Mouse (Mus musculus): ENCODE data around the gene Inpp5d.
"Not testable (repeated sequence)": the region's sequence is repeated elsewhere in the genome, so short reads cannot be mapped to it uniquely, and the experiment has no call there.

The Inpp5d gene

DNA sequence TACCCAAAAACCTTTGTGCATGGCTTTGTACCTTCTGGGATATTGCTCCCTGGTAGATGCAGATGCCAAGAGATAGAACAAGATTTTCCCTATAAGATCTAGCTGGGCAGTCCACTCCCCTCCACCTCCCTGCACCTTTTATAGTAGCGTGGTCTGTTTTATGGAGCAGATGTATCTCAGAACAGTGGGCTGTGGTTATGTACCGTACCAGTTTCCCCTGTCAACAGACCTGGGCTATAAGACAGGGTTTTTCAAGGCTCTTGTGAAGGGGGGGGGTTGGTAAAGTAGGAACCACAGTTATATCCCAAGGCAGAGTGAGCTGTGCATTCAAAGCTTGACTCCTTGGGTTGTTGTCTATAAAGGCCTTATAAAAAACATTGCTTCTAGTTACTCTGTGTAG is 38.4 kb downstream of the Inpp5d start:
- no peak for DNase-seq (ENCODE audit: low spot score)

DNA sequence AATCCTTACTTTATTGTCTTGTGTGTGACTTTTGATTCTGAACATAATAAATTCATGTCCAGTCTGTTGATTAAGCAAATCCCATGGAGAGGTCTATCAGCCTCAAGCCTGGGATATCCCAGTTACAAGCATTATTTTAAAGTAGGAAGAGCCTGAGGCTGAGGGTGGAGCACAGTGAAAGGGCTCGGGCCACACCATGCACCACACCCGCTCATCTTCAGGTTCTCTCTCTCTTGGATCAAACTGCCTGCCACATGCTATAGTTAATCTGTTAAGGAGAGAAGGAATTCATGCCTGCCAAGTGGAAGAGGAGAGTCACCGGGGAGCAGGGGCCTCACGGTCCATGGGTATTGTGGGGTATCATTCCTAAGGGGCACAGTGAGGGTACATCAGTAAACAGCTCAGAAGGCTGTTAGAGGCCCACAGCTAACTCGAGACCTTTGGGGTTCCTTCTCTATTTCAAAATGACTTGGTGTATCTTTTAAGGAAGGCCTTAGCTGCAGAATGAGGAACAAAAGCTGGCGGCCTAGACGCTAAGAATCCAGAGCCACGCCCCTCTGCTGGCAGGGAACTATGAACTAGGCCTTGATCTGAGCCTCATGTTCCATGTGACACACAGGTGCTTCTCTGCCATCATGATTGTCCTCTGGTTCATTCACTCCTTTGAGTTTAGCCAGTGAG is 39.0 kb downstream of the Inpp5d start:
- DNase-seq (ENCODE audit: low spot score): no peak

DNA sequence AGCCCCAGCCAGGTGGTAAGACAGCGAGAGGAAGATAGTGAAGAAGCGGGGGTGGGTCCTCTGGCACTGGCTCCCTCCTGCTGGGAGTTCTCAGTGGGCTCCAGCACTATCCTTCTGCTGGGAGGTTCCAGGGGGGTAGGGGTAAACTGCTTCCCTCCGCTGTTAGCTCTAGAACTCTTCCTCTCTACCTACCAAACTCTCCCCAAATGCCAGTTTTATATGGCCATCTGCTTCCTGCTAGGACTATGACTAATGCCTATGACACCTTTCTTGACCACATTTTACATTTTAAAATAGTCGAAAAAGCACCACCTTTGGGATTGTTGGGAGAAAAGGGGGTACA is 39.5 kb downstream of the Inpp5d start:
- no peak for DNase-seq (ENCODE audit: low spot score)

DNA sequence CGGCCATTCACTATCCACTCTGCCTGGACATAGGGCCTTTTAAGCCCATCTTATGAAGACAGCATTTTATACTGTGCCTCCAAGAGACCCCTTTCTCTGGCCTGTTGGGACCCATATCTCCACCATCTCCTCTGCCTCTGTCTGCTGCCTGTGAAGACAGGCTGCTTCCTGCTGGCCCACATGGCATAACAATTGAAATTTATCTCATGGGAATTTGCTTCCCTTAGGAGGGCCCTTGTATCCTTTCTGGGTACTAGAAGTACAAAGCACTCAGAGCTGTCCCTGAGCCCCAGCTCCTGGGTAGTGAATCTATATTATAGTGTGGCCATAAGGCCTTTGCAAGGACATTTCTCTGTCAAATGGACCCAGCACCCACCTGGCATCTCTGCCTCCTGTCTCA is 40.6 kb downstream of the Inpp5d start:
- DNase-seq (ENCODE audit: low spot score): no peak

DNA sequence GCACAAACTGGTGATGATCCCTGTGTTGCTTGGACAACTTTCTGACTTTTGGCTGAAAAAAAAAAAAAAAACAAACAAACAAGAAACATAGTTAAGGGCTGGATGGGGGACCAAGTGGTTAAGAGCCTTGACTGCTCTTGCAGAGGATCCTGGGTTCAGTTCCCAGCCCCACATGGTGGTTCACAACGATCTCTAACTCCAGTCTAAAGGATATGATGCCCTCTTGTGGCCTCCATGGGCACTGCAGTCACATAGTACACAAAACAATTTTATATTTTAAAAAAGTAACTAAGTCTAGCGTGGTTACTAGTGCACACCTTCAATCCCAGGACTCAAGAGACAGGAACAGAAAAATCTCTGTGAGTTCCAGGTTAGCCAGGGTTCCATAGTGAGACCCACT is 43.9 kb downstream of the Inpp5d start:
- DNase-seq (ENCODE audit: low spot score): no peak

DNA sequence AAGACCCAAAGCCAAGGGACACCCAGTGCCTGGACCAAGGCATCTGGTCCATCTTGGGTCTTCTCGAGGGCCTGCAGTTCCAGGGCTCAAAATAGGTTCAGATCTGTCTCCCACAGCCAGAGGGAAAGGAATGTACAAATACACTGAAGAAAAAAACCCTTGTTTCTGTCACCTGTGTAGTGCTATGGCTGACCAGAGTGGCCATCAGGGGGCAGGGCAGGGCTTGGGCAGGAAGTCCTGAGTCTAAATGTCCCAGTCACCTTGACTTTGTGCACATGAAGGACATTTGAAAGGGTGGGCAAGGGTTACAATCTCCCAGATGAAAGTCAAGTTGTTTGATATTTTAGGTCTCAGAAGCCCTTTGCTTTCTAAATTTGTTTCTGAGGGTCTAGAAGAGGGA is 46.9 kb downstream of the Inpp5d start:
- no peak for DNase-seq (ENCODE audit: low spot score)

DNA sequence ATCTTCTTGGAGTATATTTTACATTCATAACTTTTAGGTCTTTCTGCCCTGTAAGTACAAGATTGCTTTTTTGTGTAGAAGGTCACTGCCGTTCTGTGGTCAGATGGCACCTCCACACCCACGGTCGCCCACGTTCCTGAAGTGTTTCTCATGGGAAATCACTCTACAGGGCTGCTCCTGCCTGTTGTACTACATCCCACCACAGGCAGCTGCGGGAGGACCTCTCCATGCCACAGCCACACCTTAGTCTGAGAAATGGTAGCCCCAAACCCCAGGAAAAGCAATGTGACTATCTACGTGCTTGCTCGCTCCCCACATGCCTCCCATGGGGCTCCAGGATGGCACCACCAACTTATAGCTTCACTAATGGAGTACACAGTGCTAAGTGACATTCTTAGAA is 48.2 kb downstream of the Inpp5d start:
- DNase-seq (ENCODE audit: low spot score): no peak

DNA sequence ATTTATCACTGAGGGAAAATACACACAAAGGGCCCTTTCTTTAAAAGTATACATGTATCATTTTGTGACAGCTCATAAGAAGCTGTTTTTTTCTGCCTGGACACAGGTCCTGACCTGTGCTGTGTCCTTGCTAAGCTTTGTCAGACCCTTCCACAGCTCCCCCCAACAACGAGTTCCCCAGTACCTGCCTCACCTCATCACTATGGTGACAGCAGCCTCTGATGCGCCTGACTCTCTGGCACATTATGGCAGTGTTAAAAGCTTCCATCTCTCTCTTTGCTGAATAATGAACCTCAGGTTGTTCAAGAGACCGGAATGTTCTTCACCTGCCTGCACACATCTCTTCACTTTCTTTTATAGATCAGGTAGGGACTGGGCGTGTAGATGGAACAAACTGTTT is 51.4 kb downstream of the Inpp5d start:
- no peak for DNase-seq (ENCODE audit: low spot score)

DNA sequence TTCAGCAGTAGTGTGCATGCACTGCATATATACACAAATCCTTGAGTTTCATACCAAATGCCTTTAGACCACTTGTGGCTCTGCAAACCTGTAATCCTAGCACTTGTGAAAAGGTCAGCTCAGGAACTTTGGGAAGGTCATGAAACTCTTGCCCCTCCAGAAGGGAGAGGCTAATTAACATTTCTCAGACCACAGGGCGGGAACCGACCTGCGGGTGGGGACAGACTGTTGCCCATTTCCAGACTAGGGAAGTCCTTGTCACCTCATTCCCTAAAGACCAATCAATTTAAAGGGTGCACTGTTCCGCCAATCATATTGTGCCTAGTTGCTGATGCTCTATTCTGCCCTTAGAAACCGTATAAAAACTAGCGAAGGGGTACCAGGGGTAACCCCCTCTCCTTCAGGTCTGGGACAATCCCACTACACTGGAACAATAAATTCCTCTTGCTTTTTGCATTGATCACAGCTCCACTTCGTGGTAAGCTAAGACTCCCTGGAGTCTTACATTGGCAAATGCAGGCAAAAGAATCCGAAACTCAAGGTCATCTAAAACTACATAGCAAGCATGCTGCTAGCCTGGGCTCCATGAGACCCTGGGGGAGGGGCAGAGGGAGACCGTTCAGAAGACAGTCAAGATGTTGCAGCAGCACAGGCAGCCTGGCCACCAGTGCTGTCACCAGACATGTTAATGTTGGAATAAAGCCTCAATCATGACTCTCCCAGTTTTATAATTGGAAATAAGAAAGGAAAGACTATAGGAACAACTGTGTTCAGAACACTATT is 53.9 kb downstream of the Inpp5d start:
- no peak for DNase-seq (ENCODE audit: low spot score)

DNA sequence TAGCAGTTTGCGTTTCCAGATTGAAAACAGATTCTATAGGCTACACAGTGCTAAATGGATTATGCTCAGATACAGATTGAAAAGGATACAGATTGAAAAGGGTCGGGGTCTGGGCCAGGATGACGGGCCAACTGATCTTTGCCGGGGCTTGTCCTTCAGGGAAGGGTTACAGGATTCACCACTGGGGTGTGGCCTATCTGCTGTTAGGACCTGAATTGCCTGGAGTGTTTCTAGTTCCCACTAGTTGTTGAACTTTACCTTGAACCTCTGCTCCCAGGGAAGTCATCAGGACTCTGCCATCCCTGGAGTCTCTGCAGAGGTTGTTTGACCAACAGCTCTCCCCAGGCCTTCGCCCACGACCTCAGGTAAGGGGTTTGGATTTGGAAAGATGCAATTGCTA is 55.9 kb downstream of the Inpp5d start:
- no peak for DNase-seq (ENCODE audit: low spot score)

DNA sequence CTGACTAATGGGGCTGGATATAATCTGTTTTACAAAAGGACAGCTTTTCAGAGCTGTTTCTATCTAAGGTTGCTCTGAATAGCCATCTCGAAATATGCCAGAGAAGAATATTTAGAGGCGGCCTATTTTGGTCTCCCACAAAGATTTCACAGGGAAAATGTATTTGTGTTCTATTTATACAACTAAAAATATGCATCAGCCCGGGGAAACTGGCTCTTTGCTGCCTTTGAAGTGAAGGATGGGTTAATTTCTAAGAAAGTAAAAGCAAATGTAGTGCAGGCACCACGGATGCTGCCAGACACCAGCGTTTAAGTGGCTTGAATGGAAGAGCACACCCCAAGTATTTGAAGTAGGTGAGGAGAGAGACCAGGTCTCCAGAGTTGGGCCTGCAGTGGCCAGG is 59.0 kb downstream of the Inpp5d start:
- DNase-seq (ENCODE audit: low spot score): no peak

DNA sequence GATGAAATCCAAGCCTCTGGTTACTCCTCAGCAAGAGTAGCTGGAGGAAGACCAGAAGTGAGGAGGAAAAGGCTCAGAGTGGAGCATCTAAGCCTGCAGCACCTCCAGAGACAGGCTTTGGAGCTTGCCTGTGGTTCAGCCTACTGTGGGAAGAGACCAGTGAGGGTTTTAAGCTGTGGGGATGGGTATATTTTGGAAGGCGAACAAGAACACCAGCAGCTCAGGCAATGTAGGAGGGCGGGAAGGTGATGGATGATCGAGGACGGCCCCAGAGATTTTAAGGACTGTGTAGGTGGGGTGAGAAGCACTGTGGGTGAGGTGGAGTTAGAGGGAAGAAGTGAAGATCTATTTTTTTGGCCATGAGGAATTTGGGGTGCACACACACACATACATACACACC is 60.8 kb downstream of the Inpp5d start:
- no peak for DNase-seq (ENCODE audit: low spot score)

DNA sequence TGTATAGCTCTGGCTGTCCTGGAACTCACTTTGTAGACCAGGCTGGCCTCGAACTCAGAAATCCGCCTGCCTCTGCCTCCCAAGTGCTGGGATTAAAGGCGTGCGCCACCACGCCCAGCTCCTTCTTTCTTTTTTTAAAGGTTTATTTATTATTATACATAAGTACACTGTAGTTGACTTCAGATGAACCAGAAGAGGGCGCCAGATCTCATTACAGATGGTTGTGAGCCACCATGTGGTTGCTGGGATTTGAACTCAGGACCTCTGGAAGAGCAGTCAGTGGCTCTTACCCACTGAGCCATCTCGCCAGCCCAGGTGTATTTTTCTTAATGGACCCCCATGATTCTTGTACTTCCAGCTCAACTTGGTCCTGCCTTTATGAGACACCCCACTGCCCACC is 62.4 kb downstream of the Inpp5d start:
- not testable (repeated sequence) for DNase-seq (ENCODE audit: low spot score)

DNA sequence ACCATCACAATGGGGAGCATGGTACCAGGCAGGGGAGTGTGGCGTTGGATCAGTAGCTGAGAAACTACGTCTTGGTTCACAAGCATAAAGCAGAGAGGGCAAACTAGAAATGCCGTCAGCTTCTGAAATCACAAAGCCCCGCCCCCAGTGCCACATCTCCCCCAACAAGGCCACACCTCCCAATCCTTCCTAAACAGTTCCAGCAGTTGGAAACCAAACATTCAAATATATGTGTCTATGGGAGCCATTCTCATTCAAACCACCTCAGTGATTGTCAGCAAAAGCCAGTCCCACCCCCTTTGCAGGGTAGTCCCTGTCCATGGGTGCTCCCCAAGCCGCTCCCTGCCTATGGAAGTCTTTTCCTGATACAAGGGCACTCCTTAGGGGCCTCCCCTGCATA is 64.0 kb downstream of the Inpp5d start:
- DNase-seq (ENCODE audit: low spot score): no peak

DNA sequence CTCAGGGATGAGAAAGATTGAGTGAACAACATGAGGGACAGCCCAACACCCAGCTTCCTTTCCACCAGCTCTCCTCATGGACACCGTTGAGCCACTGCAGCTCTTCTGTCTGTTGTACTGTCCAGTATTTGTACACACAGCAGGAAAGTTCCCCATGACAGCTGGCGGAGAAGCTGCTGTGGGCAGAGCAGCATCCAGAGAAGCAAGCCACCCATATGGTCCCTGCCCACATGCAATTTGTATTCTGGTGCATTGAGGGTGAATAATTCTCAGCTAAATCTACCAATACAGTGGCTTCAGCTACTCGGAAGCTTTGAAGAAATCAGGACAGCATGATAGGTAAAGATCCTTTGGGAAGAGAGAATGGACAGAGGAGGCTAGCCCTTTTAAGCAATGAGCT is 64.7 kb downstream of the Inpp5d start:
- no peak for DNase-seq (ENCODE audit: low spot score)

DNA sequence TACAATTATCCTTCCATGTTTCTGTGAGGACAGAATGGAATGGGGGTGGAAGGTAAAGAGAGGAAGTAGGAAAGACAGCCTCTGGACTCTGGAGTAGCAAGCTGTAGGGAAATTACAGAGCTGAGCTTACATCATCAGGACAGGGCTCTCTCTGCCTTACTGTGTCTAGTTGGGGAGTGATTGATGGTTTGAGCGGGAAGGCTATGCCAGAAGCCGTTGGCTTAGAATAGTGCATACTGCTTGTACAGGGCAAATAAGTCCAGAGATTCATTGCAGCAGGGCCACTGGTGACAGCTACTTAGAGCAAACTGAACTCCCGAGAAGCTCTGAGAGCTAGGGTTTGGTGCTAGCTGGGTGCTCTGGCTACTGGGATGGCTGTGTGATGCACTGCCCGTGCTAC is 66.2 kb downstream of the Inpp5d start:
- no peak for DNase-seq (ENCODE audit: low spot score)

DNA sequence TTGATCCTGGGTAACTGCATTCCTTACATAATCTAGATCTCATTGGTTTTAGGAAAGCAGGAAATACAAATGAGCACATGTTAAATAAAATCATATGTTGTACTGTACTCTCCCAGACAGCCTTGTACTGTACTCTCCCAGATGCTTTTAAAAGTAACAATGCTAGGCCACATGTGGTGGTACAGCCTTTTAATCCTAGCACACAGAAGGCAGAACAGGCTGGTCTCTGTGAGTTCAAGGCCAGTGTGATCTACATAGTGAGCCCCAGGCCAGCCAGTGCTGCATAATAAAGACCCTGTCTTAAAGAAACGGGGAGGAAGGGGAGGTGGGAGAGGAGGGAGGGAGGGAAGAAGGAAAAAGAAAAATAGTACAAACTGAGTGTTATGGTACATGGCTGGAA is 66.9 kb downstream of the Inpp5d start:
- DNase-seq (ENCODE audit: low spot score): no peak

DNA sequence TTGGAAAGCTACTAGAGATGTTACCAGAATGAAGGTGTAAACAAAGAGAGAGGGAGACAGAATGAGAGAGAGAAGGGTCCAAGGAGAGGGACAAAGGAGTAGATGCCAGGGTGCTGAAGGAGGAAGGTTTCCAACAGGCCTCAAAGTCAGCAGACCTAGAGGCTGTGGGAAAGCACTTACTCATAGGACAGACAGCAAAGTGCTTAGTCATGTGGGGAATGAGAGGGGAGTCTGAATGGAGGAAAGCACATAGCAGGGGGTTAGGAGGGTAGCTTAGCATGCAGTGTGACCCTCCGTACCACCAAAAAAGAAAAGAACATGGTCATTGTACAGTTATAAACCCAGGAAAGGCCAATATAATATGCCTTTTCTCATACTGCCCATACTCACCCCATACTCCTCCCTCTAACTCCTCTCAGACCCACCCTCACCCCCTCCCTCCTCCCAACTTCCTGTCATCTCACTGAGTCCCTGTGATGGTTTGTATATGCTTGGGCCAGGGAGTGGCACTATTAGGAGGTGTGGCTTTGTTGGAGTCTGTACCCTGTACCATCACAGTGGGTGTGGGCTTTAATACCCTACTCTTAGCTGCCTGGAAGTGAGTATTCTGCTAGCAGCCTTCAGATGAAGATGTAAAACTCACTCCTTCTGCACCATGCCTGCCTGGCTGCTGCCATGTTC is 69.7 kb downstream of the Inpp5d start:
- no peak for DNase-seq (ENCODE audit: low spot score)

DNA sequence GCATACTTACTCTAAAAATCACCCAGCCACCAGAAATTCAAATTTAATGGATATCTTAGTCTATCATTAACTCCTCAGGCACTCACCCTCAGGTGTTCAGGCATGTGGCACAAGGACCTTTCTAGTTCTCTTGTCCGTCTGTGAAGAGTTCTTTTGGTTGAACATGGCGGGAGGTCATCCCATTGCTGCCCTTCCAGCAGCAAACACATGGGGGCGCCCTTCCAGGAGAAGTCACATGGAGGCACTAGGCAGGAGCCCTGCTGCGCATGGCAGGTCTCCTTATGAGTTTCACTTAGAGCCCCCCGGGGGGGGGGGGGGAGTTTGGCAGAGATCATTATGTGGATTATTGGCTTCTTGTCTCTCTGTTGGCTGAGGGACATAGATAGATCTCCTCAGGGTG is 76.2 kb downstream of the Inpp5d start:
- DNase-seq (ENCODE audit: low spot score): no peak

DNA sequence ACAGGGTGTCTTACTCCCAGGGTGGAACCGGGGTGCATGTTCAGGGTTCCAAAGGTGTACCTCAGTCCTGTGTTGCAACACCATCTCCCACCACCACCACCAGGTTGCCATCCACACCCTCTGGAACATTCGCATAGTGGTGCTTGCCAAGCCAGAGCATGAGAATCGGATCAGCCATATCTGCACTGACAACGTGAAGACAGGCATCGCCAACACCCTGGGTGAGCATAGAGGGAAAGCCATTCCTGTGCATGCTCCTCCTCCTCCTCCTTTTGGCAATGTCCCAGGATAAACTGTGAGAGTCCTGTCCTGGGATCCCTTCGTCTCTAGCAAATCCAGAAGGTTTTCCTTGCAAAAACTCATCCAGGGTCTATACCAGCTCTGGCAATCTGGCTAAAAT is 77.9 kb downstream of the Inpp5d start:
- DNase-seq (ENCODE audit: low spot score): no peak

DNA sequence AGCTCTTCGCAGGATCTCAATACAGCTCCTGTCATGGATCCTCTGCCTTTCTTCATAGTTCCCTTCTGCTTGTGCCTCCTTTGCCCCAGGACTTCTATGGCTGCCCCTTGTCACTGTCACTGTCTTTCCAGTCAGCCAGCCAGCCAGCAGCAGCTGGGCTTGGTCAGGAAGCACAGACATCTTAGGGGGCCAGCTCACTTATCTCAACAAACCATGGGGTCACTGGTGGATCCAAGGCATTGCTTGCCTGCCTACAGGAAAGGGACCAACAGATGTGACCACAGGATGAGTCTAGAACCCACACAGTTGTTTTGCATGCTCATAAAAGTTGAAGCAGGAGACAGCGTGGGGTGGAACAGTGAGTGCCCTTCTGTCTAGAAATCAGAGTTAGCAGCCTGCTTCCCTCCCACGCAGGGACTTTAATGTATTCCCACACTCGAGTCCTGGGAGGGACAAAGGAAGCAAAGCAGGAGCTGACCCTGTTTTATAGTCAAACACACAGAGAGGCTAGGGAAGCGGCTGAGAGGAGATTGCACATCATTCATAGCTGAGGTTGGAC is 79.9 kb downstream of the Inpp5d start:
- no peak for DNase-seq (ENCODE audit: low spot score)

DNA sequence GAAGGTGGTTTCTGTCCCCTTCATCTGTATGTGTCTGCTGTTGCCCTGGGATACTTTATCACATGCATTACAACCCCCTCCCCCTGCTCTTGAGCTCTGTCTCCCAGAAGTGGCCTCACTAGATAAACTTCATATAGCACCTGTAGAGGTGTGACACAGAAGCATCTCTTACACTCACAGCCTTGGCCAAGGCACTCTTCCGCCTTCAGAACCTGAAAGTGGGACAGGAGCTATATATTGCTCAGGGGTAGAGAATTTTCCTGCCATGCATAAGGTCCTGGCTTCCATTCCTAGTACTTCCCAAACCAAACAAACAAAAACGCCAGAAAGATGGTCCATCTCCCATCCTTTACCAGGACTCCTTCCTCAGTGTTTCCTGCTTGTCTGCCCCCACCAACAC is 84.1 kb downstream of the Inpp5d start:
- no peak for DNase-seq (ENCODE audit: low spot score)

DNA sequence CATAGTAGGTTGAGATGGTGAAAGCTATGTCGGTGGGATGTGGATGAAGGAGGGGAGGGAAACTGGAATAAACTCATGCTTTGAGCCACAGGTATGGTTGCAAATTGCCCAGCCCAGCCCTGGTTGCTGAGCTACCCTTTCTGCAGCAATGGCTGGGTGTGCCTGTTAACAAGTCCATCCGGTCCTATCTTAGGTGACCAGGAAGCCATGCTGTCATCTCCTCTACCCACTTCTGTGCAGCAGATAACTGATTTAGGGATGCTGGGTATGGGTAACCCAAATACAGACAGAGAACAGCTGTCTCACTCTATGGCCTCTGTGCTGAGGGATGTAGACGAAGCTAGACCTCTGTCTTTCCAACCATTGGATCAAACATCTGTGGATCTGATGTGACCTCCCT is 86.2 kb downstream of the Inpp5d start:
- no peak for DNase-seq (ENCODE audit: low spot score)

Data from ovary, postnatal 14 days (tissue).